Mouse (Mus musculus) midbrain, postnatal 0 days (tissue): Measurements from ENCODE around the gene Rala. TPM values are rescaled to one million over a fixed set of nuclear protein-coding genes. Genes with fewer than 3 reads are reported as not detected.

Experiments used
- ATAC-seq: fragments of 200-750 bp; cut with Nextera tagmentation; 2 replicates; pipeline ENCODE4 v1.8.0; 2017; ENCODE audit warnings: moderate number of reproducible peaks, mild to moderate bottlenecking, moderate TSS enrichment, moderate library complexity; ENCODE audit not compliant: low FRiP score
- DNase-seq: peaks from one replicate; pipeline ENCODE4 v3.0.0-alpha.2; 2015; ENCODE audit warnings: low spot score
- H3K27ac ChIP-seq: fragments of 300-500 bp; sonication (generic); 2 replicates; pipeline ENCODE4 v1.5.1; 2014; ENCODE audit warnings: low read depth, mild to moderate bottlenecking, low read length, mixed read lengths
- H3K27me3 ChIP-seq: fragments of 300-500 bp; sonication (generic); 2 replicates; pipeline ENCODE4 v1.6.1; 2014; ENCODE audit warnings: low read length, control low read depth, mixed read lengths; ENCODE audit not compliant: insufficient read depth
- H3K36me3 ChIP-seq: fragments of 300-500 bp; sonication (generic); 2 replicates; pipeline ENCODE4 v1.6.1; 2014; ENCODE audit warnings: low read length, control low read depth, mixed read lengths; ENCODE audit not compliant: insufficient read depth
- H3K4me1 ChIP-seq: fragments of 300-500 bp; sonication (generic); 2 replicates; pipeline ENCODE4 v1.6.1; 2014; ENCODE audit warnings: mild to moderate bottlenecking, control low read depth, antibody characterized with exemption, low read length, mixed read lengths; ENCODE audit not compliant: insufficient read depth
- H3K4me2 ChIP-seq: fragments of 300-500 bp; sonication (generic); 2 replicates; pipeline ENCODE4 v1.6.1; 2014; ENCODE audit warnings: low read depth, mild to moderate bottlenecking, low read length, mixed read lengths; ENCODE audit not compliant: poor library complexity, severe bottlenecking
- H3K4me3 ChIP-seq: fragments of 300-500 bp; sonication (generic); 2 replicates; pipeline ENCODE4 v1.5.1; 2014; ENCODE audit warnings: low read depth, mild to moderate bottlenecking, low read length, moderate library complexity
- H3K9ac ChIP-seq: fragments of 300-500 bp; sonication (generic); replicated peaks from 2 replicates; pipeline ENCODE4 v1.6.1; 2014; ENCODE audit warnings: mild to moderate bottlenecking, low read length, moderate library complexity, mixed read lengths; ENCODE audit not compliant: poor library complexity, severe bottlenecking
- H3K9me3 ChIP-seq: fragments of 300-500 bp; sonication (generic); 2 replicates; pipeline ENCODE4 v1.6.1; 2016; ENCODE audit warnings: low read length, control low read depth
- CTCF ChIP-seq: IDR thresholded peaks from 2 replicates; pipeline ENCODE4 v1.5.1; 2016; ENCODE audit warnings: antibody characterized with exemption, mild to moderate bottlenecking
- WGBS: fragments of 180-500 bp; shearing (Covaris S2); extraction: QIAGEN DNeasy Blood & Tissue Kit; methylation state at CpG from one replicate; pipeline ENCODE4 v1.1.7; 2014; 5-methylcytosine and 5-hydroxymethylcytosine counted together
- polyA plus RNA-seq: library from polyadenylated mRNA; unstranded; fragments of >200 nt; fragmentation: Nextera tagmentation; extraction: Ambion mirVana; gene quantifications from 2 replicates; pipeline ENCODE4 v1.2.1, GENCODE M21; 2015
- total RNA-seq: library from RNA; depleted of rRNA; stranded (reverse); fragments of >200 nt; gene quantifications from 2 replicates; pipeline ENCODE4 v1.2.3, GENCODE M21; 2014

Gene Rala
- total and polyA plus RNA-seq, 2 experiments from 2014 or later, result 94.9 to 257 TPM

DNA sequence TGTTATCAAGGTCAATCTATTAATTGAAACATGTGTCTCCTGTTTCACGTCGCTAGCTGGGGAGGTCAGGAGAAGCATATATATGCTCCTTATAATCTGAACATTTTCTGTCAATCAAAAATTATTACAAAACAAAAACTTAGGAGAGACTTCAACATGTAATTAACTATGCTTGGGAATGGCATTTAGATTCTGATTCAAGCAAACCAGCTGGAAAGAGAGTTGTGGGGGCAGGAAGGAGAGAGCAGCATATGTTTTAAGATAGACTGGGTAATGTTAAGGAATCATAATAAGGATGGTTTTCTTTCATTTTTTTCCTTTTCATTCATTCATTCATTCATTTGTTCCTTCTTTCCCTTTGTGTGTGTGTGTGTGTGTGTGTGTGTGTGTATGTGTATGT, 77.3 kb downstream of the Rala start:
- no peak for TF ChIP-seq CTCF
- ATAC-seq, result no peak
- H3K4me1 ChIP-seq, result no peaks in the 10 kb centered on the region
- H3K27me3 ChIP-seq, result no peaks in the 10 kb centered on the region
- H3K4me3 ChIP-seq, result no peak overlapping the region
- H3K4me2 ChIP-seq, result no peak overlapping the region
- no peak for DNase-seq
- H3K9ac ChIP-seq, result no peak overlapping the region
- WGBS, result 82% methylated on average over 2 of the region's 2 CpGs
- no peaks in the 10 kb centered on the region for H3K36me3 ChIP-seq
- no peaks in the 10 kb centered on the region for H3K9me3 ChIP-seq
- no peak overlapping the region for H3K27ac ChIP-seq

DNA sequence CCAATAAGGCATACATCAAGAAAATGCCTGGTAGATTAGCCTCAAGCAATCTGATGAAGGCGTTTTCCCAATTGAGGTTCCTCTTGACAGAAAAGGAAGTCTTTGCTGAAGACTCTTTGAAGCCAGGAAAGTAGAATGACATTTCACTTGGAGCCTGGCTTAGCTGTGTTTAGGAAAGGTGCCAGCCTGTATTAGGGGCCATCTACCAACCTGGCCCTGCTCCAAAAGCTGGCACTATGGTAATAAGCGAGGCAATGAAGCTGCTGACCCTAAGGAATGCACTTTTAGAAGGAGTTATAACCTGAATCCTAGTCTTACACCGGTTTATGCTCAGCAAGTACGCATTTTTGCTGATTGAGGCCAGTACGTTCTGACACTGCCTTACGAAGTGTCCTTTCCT, 83.5 kb downstream of the Rala start:
- H3K27ac ChIP-seq, result no peak overlapping the region
- no peak overlapping the region for H3K4me3 ChIP-seq
- H3K27me3 ChIP-seq, result no peaks in the 10 kb centered on the region
- H3K4me2 ChIP-seq, result no peak overlapping the region
- no peak for TF ChIP-seq CTCF
- ATAC-seq (no peak), DNase-seq (no peak)
- 88% methylated on average over 6 of the region's 6 CpGs for WGBS
- no peaks in the 10 kb centered on the region for H3K36me3 ChIP-seq
- H3K9ac ChIP-seq, result no peak overlapping the region
- no peaks in the 10 kb centered on the region for H3K4me1 ChIP-seq
- H3K9me3 ChIP-seq, result no peaks in the 10 kb centered on the region

DNA sequence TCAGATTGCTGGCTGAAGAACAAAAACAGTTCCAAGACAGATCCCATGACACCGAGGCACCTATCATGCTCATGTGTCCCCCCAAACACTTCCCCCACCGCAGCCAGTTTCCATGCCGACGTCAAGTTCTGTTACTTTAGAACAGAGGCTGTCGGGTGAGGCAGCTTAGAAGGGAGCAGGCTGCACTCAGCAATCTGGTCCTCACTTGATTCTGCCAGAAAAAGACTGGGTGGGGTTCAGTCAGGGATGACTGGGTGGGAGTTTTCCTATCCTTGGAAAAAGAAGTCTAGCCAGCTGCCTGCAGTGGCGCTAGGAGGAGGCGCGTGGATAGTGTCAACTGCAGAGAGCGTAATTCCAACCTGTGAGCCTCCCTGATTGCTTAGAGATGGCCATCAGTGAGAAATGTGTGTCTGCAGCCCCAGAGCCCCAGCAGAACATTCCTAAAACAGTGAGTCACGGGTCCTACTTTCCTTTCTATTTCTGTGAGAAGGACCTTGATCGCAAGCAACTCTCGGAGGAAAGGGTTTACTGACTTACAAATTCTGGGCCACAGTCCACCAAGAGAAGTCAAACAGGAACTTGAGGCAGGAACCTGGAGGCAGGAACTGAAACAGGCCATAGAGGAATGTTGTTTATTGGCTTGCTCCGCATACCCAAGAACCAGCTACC, 84.5 kb downstream of the Rala start:
- H3K4me2 ChIP-seq, result no peak overlapping the region
- no peaks in the 10 kb centered on the region for H3K36me3 ChIP-seq
- H3K27me3 ChIP-seq, result no peaks in the 10 kb centered on the region
- DNase-seq (no peak), ATAC-seq (0 out of 2 replicates have a peak, but pooled peaks have one; percentile 41)
- no peak overlapping the region for H3K27ac ChIP-seq
- no peaks in the 10 kb centered on the region for H3K9me3 ChIP-seq
- TF ChIP-seq CTCF, result no peak
- WGBS, result 79% methylated on average over 13 of the region's 13 CpGs
- H3K4me1 ChIP-seq, result no peaks in the 10 kb centered on the region
- no peak overlapping the region for H3K9ac ChIP-seq
- no peak overlapping the region for H3K4me3 ChIP-seq

- H3K27me3 ChIP-seq, result no peaks in the 10 kb centered on the region
- H3K36me3 ChIP-seq, result no peaks in the 10 kb centered on the region
- H3K9ac ChIP-seq, result no peak overlapping the region
- TF ChIP-seq CTCF, result no peak
- 64% methylated on average over 9 of the region's 9 CpGs for WGBS
- no peaks in the 10 kb centered on the region for H3K4me1 ChIP-seq
- no peaks in the 10 kb centered on the region for H3K9me3 ChIP-seq
- H3K27ac ChIP-seq, result no peak overlapping the region
- DNase-seq (no peak), ATAC-seq (no peak)
- no peak overlapping the region for H3K4me3 ChIP-seq
- H3K4me2 ChIP-seq, result no peak overlapping the region
Observed at GRCm38 (mm10) chr13:17857046-17857445, 87.0 kb downstream of the Rala start.

- DNase-seq, result peak; percentile 14
- peak; percentile 65; the same call in 1 of the 2 replicates for ATAC-seq
- no peak overlapping the region for H3K27ac ChIP-seq
Observed at GRCm38 (mm10) chr13:17855492-17856138, 88.4 kb downstream of the Rala start.

GRCm38 (mm10) chr13:17854755-17855154, 89.3 kb downstream of the Rala start:
- Histone ChIP-seq H3K27me3 (no peaks in the 10 kb centered on the region), H3K4me1 (no peaks in the 10 kb centered on the region), H3K4me3 (no peak overlapping the region), H3K36me3 (no peaks in the 10 kb centered on the region), H3K27ac (no peak overlapping the region), H3K9me3 (no peaks in the 10 kb centered on the region), H3K9ac (no peak overlapping the region), H3K4me2 (no peak overlapping the region)
- TF ChIP-seq CTCF, result no peak
- 63% methylated on average over 6 of the region's 6 CpGs for WGBS
- ATAC-seq, result no peak
- DNase-seq, result no peak

More at GRCm38 (mm10) chr13:17855492-17856138, 88.4 kb downstream of the Rala start:
- H3K4me2 ChIP-seq, result peak overlapping the region; percentile 25
- H3K4me3 ChIP-seq, result no peak overlapping the region
- 8% methylated on average over 13 of the region's 13 CpGs for WGBS
- H3K36me3 ChIP-seq, result no peaks in the 10 kb centered on the region
- no peak for TF ChIP-seq CTCF
- H3K27me3 ChIP-seq, result no peaks in the 10 kb centered on the region
- H3K4me1 ChIP-seq, result no peaks in the 10 kb centered on the region
- H3K9ac ChIP-seq, result no peak overlapping the region
- H3K9me3 ChIP-seq, result no peaks in the 10 kb centered on the region
